Mouse (Mus musculus): ENCODE data around the gene Gm30083. TPM values are rescaled to one million over a fixed set of nuclear protein-coding genes. Genes with fewer than 3 reads are reported as not detected.

The Gm30083 gene
- polyA plus RNA-seq, 1 experiment = not detected

DNA sequence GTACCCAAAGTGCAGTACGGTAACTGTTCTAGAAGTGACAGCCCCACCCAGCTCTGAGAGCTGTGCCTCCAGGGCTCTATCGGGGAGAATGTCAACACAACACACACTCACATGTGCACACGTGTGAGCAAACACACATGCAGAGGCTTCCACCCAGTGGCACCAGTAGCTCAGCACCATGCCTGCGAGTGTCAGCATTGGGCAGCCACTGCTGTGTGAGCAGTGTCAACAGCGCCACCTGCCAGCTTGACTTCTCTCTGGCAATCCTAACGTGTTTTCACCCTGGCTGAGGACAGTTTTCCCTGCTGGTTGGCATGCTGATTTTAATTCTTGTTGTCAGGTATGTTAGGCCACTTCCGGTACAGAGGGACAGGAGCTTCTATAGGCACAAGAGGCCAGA, 42.3 kb downstream of the Gm30083 start:
- TF ChIP-seq FLI1 (IDR thresholded peaks at IDR 0.05; ENCODE audit: low read length) (no peak), GATA1 (IDR thresholded peaks at IDR 0.05; ENCODE audit: borderline replicate concordance, low read length) (no peak)
- Histone ChIP-seq H3K27me3 (replicated peaks) (no peaks in the 10 kb centered on the region), H3K4me1 (no peaks in the 10 kb centered on the region), H3K9me3 (peaks cover 21% of the 10 kb centered on the region; the same call in 1 of the 2 replicates), H3K36me3 (replicated peaks; ENCODE audit: low read length) (no peaks in the 10 kb centered on the region), H3K4me3 (replicated peaks) (peak overlapping the region; percentile 33)

DNA sequence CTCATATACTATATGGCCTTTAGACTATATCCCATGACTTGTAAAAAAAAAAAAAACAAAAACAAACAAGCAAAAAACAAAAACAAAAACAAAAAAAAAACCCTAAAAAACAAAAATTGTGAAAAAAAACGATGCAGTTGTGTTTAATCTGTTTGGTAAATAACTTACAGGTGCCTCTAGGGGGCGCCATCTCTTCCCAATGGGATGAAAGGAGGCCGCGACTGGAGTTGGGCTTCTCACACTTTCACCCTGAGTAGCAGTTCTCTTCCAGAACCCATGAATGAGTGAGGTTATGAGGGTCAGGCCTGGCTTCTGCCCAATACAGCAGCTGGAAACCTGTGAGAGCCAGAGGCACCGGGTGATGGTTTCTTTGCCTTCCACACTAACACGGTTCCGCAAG, 49.3 kb downstream of the Gm30083 start:
- Histone ChIP-seq H3K27me3 (replicated peaks) (no peaks in the 10 kb centered on the region), H3K4me3 (replicated peaks) (no peak overlapping the region), H3K4me1 (no peaks in the 10 kb centered on the region), H3K36me3 (replicated peaks; ENCODE audit: low read length) (no peaks in the 10 kb centered on the region), H3K9me3 (peaks cover 17% of the 10 kb centered on the region; the same call in 1 of the 2 replicates)
- TF ChIP-seq FLI1 (IDR thresholded peaks at IDR 0.05; ENCODE audit: low read length) (no peak), GATA1 (IDR thresholded peaks at IDR 0.05; ENCODE audit: borderline replicate concordance, low read length) (no peak)

DNA sequence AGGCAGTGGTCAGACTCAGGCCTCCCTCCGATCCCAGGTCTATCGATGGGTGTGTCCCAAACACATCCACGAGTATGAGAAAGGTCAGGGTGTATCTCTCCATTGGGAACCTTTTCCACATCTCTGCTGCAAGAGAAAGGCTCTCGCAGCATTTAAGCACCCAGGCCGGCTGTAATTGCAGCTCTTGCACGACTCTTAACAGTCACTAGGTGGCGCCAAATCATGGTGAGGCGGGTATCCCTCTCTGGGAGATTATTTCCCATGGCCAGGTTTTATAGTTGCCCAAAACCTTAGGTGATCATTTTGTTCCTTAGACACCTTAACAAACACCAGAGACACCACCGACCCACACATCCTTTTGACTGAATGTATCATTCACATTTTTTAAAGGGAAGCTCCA, 55.6 kb downstream of the Gm30083 start:
- H3K36me3 ChIP-seq (replicated peaks; ENCODE audit: low read length) = no peaks in the 10 kb centered on the region
- H3K4me1 ChIP-seq = no peaks in the 10 kb centered on the region
- no peaks in the 10 kb centered on the region for H3K27me3 ChIP-seq (replicated peaks)
- no peak overlapping the region for H3K4me3 ChIP-seq (replicated peaks)
- TF ChIP-seq FLI1 (IDR thresholded peaks at IDR 0.05; ENCODE audit: low read length) (no peak), GATA1 (IDR thresholded peaks at IDR 0.05; ENCODE audit: borderline replicate concordance, low read length) (no peak)
- peaks cover 27% of the 10 kb centered on the region for H3K9me3 ChIP-seq

DNA sequence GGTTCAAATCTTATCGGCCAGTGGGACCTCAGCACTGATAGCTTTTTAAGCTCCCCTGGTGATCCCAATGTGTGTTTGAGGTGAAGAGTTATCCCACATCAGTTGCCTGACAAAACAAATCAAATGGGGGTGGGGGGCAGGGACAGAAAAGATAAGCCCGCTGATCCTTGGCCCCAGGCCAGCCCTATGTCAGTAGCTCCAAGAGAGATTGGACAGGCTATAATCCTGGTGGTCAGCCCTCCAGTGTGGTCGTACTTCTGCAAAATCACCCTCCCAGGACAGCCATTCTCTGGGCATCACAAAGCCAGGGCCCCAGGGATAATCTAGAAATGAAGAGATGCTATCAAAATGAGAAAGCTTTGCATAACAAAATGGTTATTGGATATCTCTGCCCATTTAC, 56.1 kb downstream of the Gm30083 start:
- H3K4me3 ChIP-seq (replicated peaks) = no peak overlapping the region
- H3K36me3 ChIP-seq (replicated peaks; ENCODE audit: low read length) = no peaks in the 10 kb centered on the region
- no peaks in the 10 kb centered on the region for H3K4me1 ChIP-seq
- TF ChIP-seq GATA1 (IDR thresholded peaks at IDR 0.05; ENCODE audit: borderline replicate concordance, low read length) = no peak
- TF ChIP-seq FLI1 (IDR thresholded peaks at IDR 0.05; ENCODE audit: low read length) = no peak
- no peaks in the 10 kb centered on the region for H3K27me3 ChIP-seq (replicated peaks)
- peaks cover 32% of the 10 kb centered on the region for H3K9me3 ChIP-seq

DNA sequence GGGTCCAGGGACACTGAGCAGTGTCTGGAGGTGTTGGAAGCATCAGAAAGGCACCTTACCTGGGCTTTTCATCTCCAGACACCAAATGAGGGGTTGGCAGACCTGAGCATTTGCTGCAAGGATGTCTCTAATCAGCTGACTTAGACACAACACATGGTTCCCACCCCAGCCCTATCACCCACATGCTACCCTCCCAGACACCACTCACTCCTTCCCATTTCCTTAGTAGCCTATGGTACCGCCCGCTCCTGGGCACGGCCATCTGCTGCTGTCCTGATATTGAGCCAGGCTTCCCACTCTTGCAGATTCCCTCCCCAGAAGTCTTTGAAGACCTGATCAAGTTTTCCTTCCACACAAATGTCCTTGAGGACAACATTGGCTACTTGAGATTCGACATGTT, 56.8 kb downstream of the Gm30083 start:
- Histone ChIP-seq H3K36me3 (replicated peaks; ENCODE audit: low read length) (no peaks in the 10 kb centered on the region), H3K4me1 (no peaks in the 10 kb centered on the region), H3K9me3 (peaks cover 34% of the 10 kb centered on the region), H3K4me3 (replicated peaks) (no peak overlapping the region), H3K27me3 (replicated peaks) (no peaks in the 10 kb centered on the region)
- TF ChIP-seq GATA1 (IDR thresholded peaks at IDR 0.05; ENCODE audit: borderline replicate concordance, low read length) (no peak), FLI1 (IDR thresholded peaks at IDR 0.05; ENCODE audit: low read length) (no peak)

DNA sequence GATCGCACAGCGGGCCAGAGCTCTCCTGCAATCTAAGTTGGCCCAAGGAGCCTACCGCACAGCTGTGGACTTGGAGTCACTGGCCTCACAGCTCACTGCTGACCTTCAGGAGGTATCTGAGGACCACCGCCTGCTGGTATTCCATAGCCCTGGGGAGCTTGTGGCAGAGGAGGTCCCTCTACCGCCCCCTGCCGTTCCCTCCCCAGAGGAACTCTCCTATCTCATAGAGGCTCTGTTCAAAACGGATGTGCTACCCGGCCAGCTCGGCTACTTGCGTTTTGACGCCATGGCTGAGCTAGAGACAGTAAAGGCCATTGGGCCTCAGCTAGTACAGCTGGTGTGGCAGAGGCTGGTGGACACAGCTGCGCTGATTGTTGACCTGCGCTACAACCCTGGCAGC, 58.9 kb downstream of the Gm30083 start:
- peaks cover 34% of the 10 kb centered on the region for H3K9me3 ChIP-seq
- H3K4me3 ChIP-seq (replicated peaks) = no peak overlapping the region
- H3K36me3 ChIP-seq (replicated peaks; ENCODE audit: low read length) = no peaks in the 10 kb centered on the region
- no peaks in the 10 kb centered on the region for H3K4me1 ChIP-seq
- H3K27me3 ChIP-seq (replicated peaks) = no peaks in the 10 kb centered on the region
- TF ChIP-seq GATA1 (IDR thresholded peaks at IDR 0.05; ENCODE audit: borderline replicate concordance, low read length) (no peak), FLI1 (IDR thresholded peaks at IDR 0.05; ENCODE audit: low read length) (no peak)

DNA sequence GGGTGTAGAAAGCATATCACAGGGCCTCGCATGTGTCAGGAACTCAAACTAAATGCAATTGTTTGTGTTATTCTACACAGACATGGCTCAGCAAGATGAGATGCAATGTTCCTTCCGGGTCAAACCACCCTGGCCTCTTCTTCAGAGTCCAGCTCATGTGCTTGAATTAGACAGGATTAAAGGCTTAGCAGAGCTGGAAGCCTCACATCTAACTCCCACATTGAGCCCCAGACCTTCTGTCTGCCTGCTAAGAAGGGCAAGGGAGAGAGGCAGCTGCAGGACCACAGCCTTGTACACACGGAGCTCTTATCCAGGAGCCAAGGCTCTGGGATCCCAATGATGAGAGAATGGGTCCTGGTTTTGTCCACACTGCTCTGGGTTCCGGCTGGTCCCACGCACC, 61.2 kb downstream of the Gm30083 start, which contains the start of gene Rbp3:
Gene Rbp3 (plus strand): TSS at position 243 of the 400 bp plus-strand sequence.
- H3K9me3 ChIP-seq = peaks cover 34% of the 10 kb centered on the region
- no peaks in the 10 kb centered on the region for H3K4me1 ChIP-seq
- H3K36me3 ChIP-seq (replicated peaks; ENCODE audit: low read length) = no peaks in the 10 kb centered on the region
- H3K4me3 ChIP-seq (replicated peaks) = no peak within 1 kb of the TSS
- H3K27me3 ChIP-seq (replicated peaks) = no peaks in the 10 kb centered on the region
- no peak for TF ChIP-seq GATA1 (IDR thresholded peaks at IDR 0.05; ENCODE audit: borderline replicate concordance, low read length)
- TF ChIP-seq FLI1 (IDR thresholded peaks at IDR 0.05; ENCODE audit: low read length) = no peak

DNA sequence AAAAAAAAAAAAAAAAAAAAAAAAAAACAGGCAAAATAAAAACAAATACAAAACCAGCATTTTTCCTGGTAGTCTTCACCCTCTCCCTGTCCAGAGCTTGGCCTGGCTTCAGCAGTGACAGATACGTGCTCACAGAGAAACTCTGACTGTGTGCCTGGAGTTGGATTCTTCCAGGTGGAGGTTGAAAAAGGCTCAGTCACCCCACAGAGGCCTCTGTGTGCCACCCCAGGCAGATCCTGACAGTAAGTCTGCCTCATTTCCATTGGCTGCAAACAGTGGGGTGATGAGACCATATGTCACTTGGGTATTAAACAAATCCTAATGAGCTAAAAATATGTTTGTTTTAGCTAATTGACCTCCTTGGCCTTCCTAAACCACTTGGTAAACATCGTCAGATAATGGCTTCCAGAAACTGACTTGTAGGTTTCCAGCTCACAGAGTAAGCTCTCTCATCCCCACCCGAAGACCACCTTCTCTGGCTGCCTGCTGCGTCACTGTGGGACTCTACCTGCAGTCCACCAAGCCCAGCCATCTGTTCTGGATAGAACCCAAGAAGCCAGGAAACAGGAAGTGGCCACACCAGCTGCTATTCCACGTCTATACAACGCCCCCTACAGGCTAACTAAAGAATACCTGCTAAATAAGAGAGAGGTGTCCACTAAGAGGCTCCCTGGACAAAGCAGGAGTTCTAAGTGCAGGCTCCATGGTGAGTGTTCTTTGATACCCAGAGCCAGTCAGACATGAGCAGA, 62.6 kb downstream of the Gm30083 start:
- TF ChIP-seq GATA1 (IDR thresholded peaks at IDR 0.05; ENCODE audit: borderline replicate concordance, low read length) = no peak
- TF ChIP-seq FLI1 (IDR thresholded peaks at IDR 0.05; ENCODE audit: low read length) = no peak
- no peaks in the 10 kb centered on the region for H3K4me1 ChIP-seq
- H3K36me3 ChIP-seq (replicated peaks; ENCODE audit: low read length) = no peaks in the 10 kb centered on the region
- no peak overlapping the region for H3K4me3 ChIP-seq (replicated peaks)
- peaks cover 34% of the 10 kb centered on the region for H3K9me3 ChIP-seq
- no peaks in the 10 kb centered on the region for H3K27me3 ChIP-seq (replicated peaks)

DNA sequence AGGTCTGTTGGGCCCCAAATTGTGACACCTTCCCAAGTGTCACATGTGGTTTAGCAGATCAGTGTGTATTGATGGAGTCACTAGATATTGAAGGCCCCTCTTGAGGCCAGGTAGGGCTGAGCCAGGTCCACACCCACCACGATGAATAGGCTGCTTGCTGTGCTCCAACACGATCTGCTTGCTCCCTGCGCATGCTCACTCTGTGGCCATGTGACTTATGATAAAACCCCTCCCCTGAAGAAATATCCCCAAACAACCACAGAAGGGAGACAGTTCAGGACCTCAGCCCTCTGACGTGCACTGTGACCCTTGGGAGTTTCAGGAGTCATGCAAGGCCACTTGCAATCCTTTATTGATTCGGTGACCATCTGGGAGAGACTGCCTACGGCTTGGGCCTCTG, 68.9 kb downstream of the Gm30083 start:
- Histone ChIP-seq H3K36me3 (replicated peaks; ENCODE audit: low read length) (no peaks in the 10 kb centered on the region), H3K27me3 (replicated peaks) (no peaks in the 10 kb centered on the region), H3K4me1 (no peaks in the 10 kb centered on the region), H3K4me3 (replicated peaks) (no peak overlapping the region), H3K9me3 (peaks cover 10% of the 10 kb centered on the region; the same call in 1 of the 2 replicates)
- no peak for TF ChIP-seq GATA1 (IDR thresholded peaks at IDR 0.05; ENCODE audit: borderline replicate concordance, low read length)
- TF ChIP-seq FLI1 (IDR thresholded peaks at IDR 0.05; ENCODE audit: low read length) = no peak

DNA sequence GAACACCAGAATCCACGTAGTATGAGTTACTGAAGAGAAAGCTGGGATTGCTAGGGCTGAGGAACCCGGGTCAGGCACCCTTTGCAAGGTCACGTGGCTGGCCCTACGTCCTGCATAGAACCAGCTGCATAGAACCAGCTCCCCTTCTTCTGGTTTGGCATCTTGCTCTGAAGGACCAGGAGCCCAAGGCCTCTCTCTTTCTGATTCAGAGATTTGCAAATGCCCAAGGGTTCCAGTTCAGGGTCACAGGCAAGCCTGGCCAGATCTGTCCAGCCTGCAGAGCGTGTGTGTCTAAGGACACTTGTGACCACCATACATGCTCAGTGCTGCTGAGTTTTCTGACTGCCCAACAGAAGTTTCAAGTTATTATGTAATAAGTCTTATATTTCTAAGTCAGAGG, 72.8 kb downstream of the Gm30083 start:
- Histone ChIP-seq H3K36me3 (replicated peaks; ENCODE audit: low read length) (no peaks in the 10 kb centered on the region), H3K9me3 (peaks cover 10% of the 10 kb centered on the region; the same call in 1 of the 2 replicates), H3K4me3 (replicated peaks) (no peak overlapping the region), H3K27me3 (replicated peaks) (no peaks in the 10 kb centered on the region), H3K4me1 (no peaks in the 10 kb centered on the region)
- TF ChIP-seq FLI1 (IDR thresholded peaks at IDR 0.05; ENCODE audit: low read length) (no peak), GATA1 (IDR thresholded peaks at IDR 0.05; ENCODE audit: borderline replicate concordance, low read length) (no peak)
